Mouse (Mus musculus) cerebellum, adult 9-10 months (tissue): ENCODE results near the gene Olfm3.
A peak's percentile ranks its signal among the peaks of the same experiment; 100 is the strongest.

Experiments
- DNase-seq: peaks from one replicate; pipeline ENCODE4 v3.0.0; 2022

Olfm3 gene

GRCm38 (mm10) chr3:115081371-115081770, 177.5 kb downstream of the Olfm3 start:
- no peak for DNase-seq

DNA sequence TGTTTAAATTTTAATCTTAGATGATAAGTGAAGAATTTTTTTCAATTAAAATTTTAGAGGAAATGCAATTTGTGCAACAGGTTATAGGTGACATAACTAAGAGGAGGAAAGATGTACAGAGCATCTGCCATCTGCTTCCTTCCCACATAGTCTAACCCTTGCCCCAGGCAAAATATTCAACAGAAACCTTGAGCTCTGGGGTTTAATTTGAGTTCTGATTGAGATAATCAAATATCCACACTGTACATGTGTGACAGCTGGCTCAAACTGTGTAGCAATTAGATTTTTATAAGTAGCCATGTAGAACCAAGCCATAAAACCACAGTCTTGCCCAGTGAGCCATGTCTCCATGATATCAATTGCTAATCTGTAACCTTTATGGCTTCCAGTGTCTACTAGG, 179.1 kb downstream of the Olfm3 start:
- no peak for DNase-seq

DNA sequence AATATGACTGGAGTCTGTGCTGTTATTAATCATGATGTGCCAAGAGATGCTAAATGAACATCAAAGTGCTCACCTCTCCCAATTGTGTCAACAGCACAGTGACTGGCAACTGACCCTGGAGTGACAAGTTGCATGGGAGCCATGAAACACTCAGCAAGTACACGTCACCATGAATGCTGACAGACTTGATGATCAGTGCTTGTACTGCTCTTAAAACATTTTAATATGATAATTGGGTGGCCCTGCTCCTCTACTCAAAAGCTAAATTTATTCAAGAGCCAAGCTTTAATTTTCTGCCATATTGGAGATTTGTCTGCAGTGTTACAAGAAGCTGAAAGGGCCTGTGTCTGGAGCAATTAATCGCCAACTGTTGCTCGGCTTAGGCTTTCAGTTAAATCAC, 184.4 kb downstream of the Olfm3 start:
- no peak for DNase-seq

GRCm38 (mm10) chr3:115090670-115091069, 186.8 kb downstream of the Olfm3 start:
- DNase-seq, result no peak

DNA sequence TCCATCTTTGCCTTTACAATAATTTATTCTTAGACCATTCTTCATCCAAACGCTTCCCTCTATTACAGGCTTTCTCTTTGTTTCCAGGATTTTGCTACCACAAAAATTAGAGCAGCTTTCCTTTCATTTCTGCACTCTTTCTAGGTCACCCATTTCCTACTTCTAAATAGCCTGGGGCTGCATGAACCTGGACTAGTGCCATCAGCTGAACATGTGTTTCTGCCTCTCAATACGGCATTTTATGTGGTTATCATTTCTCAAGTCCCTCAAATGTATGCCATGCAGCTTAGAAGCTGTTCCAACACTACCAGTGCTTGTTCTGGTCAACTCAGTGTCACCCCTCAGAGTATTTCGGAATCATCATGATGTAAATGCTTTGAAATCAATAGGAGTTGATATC, 191.6 kb downstream of the Olfm3 start:
- DNase-seq, result peak; percentile 81

DNA sequence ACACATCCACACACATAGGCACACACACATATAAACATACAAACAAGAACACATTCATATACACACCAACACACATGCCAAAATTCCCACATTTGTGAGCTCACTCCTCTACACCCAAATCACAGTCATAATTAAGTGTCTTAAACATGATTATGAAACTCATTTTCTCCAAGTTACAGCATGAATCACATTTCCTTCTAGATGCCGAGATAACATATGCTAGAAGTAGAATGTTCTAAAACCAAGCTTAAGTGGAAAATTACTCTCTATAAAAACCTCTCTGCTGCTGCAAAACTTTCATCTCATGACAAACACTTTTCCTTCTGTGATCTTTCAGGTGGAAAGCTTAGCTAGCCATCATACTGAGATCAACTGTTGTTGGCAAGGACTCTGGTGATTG, 195.7 kb downstream of the Olfm3 start:
- DNase-seq, result no peak

- DNase-seq, result no peak
Observed at GRCm38 (mm10) chr3:115104155-115104801, 200.4 kb downstream of the Olfm3 start.

DNA sequence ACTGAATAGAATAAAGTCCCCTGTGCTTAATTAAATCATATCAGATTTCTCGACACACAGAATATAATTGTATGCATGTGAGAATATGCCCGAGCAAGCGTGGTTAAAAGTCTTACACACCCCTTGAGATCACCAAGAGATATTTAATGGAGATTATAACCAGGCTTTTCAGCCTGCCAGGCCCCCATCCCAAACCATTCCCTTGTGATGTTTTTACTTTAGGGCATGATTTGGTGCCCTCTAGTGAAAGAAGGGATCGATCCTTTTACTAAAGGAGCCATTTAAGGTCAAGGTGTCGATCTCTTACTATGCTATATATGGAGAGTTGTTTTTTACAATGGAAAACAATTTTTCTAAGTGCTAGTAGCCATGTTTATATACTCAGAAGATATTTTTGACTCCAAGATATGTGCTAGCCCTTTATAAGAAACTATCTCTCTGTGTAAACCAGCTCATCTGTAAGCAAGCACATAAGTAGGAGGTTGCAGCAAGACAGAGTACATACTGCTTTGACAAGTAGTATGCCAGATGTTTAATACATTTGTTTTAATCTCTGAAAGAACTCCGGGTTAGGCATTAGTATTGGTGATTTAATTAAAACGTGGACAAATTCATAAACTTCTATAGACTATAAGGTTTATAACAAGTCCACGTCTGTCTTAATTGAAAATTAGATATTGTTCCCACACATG, 201.1 kb downstream of the Olfm3 start:
- peak; percentile 79 for DNase-seq

DNA sequence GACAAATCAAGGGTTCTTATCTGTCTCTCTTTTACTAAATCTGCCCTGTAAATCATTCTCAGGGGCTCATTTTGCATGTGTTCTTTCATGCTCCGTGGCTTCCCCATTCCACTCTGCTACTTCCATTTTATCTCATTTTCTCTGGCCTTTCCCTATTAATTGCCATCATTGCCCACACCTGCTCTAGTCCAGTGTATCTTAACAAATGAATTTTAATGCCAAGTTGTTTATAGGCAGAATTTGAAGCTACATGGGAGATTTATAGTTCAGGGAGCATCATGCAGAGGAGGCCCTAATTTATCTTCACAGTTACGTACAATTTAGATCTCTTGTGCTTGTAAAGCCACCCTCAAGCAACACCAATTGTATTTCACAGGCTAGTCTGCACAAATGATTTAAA, 241.8 kb downstream of the Olfm3 start:
- DNase-seq, result no peak

- DNase-seq, result no peak
Observed at GRCm38 (mm10) chr3:115146244-115146643, 242.4 kb downstream of the Olfm3 start.

- no peak for DNase-seq
Observed at GRCm38 (mm10) chr3:115158903-115159473, 255.1 kb downstream of the Olfm3 start.

- DNase-seq, result no peak
Observed at GRCm38 (mm10) chr3:115174625-115175024, 270.7 kb downstream of the Olfm3 start.
